Mouse (Mus musculus): Measurements from ENCODE around the gene A530016L24Rik.

The A530016L24Rik gene

DNA sequence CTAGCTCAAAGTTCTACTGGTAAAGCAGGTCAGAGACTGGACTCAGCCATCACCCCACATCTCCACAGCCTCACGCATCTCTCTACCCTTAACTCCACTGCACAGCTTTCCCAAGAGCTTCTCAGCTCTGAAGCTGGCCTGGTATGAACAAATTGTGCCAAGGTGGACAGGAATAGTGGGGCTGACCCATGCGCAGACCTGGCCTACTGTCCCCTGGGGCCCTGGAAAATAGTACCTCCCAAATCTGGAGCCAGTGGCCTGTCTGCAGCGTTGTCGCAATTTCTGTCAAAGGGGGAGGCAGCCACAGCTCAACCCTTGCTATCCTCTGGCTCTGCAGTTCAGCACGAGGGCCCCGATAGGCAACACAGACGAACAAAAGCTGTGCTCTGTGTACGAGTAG is at the start of gene A530016L24Rik:
Gene A530016L24Rik (plus strand): TSS at position 315 of the 400 bp plus-strand sequence.
- DNase-seq (ENCODE audit: low read depth, low spot score) = no peak

DNA sequence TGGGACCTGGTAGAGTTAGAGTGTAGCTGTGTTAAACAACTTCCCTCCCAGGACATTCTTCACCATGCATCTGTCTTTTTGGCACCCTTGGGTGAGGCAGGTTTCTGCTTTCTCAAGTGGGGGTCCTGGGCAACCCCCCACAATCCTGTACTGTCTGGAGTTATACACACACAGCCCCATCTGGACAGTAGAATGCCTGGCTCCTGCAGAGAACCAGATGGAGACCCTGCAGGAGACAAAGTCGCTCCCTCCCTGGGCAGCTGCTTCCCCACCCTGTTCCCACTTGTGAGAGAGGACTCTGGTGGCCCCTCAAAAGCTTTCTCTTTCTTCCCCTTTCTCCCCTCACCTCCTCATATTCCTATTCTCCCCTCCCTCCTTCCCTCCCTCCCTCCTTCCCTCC is 49.3 kb upstream of the A530016L24Rik start:
- no peak for DNase-seq (ENCODE audit: low read depth, low spot score)

DNA sequence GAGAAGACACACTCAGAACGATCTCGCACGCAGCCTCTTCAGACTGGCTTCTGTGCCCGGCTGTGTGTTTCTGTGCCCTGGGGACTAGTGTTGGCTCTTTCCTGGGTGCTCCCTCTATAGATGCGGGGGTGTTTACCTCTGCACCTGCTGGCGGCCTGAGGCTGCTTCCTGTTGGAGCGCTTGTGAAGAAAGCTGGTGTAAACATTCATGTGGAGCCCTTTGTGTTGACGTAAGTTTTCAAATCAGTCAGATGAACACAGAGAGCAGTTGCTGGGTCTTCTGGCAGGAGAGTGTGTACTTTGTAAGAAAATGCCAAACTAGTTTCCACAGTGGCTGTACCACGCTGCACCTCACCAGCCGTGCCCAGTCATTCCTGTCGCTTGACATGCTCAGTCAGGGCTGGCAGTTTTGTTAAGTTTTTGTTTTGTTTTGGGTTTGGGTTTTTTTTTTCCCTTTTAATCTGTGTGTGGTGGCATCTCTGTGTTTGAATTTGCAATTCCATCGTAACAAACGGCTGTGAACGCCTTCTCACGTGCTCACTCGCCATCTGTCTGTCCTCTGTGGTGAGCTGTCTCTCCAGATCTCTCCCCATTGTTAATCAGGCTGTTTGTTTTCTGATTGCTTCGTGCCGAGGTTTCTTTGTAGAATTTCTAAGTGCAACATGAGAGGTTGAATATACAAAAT is 40.0 kb upstream of the A530016L24Rik start:
- DNase-seq (ENCODE audit: low read depth, low spot score) = no peak

DNA sequence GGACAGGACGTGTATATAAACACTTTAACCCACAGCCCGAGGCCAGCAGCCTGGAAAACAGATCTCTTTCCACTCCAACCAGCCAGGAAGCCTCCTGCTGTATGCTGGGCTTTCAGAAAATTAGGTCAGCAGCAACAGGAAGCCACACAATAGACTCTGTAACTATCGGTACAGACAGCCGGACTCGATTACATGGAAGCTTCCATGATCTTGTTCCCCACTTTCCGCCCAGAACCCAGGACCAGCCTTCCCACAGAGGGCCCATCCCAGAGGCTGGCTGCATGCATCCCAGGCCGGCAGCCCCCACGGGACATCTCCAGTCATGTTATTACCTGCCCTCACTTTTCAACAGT is 39.4 kb upstream of the A530016L24Rik start:
- no peak for DNase-seq (ENCODE audit: low read depth, low spot score)

DNA sequence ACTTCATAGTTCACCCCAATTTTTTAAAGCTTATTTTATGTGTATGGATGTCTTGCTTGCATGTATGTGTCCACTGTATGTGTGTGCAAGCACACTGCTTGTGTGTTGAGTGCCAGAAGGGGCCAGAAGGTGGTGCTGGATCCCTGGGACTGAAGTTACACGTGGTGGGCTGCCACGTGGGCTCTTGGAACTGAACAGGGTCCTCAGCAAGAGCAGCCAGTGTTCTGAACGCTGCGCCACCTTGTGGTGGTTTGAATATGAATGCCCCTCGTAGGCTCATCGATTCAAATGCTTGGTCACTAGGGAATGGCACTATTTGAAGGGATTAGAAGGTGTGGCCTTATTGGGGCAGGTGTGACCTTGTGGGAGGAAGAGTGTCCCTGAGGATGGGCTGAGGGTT is 38.4 kb upstream of the A530016L24Rik start:
- DNase-seq (ENCODE audit: low read depth, low spot score) = peak; percentile 50

DNA sequence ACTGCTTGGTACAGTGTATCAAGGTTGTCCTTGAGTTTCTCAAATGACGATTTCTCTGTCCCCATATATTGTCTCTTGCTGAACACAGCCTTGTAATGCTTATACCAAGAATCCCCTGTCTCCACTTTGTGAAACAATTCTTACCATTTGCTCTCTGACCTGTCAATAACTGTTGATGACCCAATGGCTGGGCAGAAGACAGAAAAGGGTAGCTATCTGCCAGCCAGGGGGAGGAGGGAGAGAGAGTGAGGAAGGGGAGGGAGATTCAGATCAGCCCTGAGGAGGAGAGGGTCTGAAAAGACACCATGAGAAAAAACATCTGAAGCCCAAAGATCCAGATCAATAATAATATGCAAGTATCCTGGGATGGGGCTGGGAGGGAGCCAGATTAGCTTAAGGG is 37.9 kb upstream of the A530016L24Rik start:
- no peak for DNase-seq (ENCODE audit: low read depth, low spot score)

DNA sequence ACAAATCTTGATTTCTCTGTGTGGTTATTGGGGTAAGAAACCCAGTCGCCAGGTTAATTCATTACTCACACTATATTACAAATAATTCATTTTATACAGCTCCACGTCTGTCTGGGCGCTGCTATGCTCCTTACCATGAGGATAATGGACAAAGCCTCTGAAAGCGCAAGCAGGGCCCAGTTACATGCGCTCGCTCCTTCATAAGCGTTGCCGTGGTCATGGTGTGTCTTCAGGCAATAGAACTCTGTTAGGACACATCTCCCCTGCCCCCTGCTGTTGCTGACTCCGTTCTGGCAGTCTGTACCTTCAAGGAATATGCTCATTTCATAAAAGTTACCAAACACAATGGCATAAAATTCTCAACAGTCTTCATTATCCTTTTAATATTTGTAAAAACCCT is 37.4 kb upstream of the A530016L24Rik start:
- no peak for DNase-seq (ENCODE audit: low read depth, low spot score)

DNA sequence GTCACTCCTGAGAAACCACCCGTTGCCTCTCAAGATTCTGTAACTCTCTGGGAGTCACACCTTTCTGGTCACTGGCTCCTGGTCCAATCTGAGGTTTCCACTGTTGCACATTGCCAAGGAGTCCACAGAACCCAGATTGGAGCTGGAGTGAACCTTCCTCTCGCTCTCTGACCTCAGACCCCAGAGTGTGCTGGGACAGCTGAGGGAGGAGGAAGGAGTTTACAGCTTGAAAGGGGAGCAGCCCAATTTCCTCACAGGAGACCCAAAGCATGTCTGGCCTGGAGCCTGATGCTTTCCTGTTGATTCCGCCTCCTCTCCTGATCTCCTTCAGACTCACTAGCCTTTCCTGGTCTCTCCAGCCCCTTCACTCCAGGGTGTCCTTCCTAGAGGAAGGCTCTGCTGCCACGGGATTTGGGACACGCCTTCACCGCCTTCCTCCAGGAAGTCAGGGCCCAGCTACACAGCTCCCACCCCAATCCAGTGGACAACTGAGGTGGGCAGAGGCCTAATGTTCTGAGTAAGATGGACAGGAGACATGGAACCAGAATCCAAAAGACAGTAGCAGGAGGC is 33.0 kb upstream of the A530016L24Rik start:
- no peak for DNase-seq (ENCODE audit: low read depth, low spot score)

DNA sequence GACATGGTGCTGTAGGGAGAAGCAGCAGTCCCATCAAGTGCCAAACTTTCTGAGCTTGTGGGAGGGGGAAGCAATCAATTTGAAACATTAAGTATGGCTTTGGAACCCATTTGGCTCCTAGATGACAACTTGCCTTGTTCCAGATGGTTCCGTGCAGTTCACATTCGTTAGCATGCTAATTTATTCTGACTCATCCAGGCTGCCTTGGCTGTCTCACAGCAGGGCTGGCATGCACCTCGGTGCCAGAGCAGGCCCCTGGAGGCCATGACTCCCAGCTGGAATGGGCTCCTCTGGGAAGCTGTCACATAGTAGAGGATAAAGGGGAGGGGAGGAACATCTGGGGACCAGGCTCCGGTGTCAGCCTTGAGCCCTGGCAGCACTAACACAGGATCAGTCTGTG is 31.4 kb upstream of the A530016L24Rik start:
- DNase-seq (ENCODE audit: low read depth, low spot score) = no peak

DNA sequence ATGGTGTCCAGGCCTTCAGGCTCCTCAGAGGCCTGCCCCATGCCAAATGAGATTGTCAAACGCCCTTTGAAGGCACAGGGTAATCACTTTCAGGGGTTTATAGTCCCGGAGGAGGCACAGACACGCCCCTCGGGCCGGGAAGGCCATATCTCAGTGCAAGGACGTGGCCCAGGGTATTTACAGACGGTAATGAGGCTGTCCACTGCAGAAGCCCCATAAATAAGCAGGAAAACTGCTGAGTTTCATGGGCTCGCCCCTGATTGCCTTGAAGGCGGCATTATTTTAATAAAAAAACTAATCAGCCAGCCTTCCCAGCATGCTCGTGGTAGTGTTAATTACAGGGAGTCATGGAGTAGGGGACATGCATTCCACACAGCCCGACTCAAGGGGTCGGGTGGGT is 26.8 kb upstream of the A530016L24Rik start:
- DNase-seq (ENCODE audit: low read depth, low spot score) = no peak

DNA sequence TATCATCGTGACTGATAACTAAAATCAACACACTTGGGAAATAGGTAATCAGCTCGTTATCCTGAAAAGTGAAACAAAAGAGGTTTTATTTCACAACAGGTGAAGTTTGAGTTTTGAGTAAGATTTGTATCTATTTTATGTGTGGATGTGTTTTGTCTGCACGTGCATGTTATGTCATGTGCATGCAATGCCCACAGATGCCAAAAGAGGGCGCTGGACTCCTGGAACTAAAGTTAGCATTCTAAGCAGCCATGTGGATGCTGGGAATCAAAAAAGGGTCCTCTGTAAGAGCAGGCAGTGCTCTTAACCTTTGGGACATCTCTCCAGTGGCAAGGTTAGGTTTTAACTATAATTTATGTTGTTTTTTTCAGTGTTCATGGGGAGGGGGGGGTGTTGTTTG is 26.0 kb upstream of the A530016L24Rik start:
- no peak for DNase-seq (ENCODE audit: low read depth, low spot score)

DNA sequence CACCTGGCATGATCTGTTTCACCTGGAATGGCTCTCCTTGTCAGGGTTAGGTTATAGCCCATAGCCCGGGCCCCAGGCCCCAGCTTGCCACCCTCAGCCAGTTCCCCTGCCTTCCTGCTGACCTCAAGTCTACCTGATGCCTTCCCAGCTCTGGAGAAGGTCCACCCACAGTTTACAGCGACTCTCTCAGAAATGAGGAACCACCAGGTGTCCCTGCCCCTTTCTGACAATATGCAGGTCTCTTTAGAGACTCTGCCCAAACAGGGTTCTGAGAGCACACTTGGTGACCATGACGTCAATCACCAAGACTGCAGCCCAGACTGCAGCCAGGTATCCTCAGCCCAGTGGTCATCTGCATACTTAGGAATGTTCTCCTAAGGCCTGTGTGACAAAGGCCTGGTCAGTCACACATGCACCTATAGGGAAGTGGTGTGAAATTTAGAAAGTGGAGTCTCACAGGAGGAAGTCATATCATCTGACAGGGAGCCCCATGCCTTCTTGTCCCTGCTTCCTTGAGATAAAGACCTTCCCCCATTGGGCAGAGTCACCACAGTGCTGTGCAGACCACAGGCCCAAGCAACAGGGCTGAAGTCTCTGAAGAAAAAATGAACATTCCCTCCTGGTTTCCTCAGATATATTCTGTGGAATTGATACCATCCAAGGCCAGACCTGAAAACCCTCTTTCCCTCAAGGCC is 25.4 kb upstream of the A530016L24Rik start:
- DNase-seq (ENCODE audit: low read depth, low spot score) = no peak

DNA sequence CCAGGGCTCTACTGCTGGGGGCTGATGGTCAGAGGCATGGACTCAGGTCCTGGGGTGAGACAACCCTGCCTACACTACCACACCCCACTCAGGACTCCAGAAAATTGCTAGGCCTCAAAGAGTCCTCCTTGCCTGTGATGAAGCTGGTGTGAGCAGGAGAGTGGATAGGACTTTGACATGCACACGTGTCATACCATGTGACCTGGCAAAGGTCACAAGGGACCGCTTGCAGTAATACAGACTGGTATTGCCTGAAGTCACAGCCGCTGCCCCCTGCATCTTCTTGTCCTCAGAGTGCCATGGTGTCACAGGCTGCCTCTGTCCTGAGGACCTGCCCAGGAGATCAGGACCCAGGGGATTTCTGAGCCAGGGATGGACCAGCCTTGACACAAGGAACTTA is 24.7 kb upstream of the A530016L24Rik start:
- DNase-seq (ENCODE audit: low read depth, low spot score) = no peak

DNA sequence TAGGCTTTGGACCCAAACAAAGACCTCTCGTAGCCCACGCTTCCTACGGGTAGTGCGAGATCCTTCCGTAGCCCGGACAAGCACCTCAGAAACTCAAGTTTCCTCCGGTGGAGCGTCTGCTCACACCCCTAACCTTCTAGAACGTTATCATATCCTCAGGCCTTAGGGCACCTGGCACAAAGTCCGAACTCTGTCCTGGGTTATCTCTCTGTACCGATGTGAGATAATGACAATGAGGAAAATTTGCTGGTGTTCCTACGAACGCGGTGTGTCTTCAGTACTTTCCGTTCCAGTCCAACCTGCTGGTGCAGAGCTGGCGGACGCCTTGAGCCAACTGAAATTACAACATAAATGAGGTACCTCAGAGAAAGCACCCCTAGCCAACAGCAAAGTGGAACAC is 23.3 kb upstream of the A530016L24Rik start:
- DNase-seq (ENCODE audit: low read depth, low spot score) = no peak

DNA sequence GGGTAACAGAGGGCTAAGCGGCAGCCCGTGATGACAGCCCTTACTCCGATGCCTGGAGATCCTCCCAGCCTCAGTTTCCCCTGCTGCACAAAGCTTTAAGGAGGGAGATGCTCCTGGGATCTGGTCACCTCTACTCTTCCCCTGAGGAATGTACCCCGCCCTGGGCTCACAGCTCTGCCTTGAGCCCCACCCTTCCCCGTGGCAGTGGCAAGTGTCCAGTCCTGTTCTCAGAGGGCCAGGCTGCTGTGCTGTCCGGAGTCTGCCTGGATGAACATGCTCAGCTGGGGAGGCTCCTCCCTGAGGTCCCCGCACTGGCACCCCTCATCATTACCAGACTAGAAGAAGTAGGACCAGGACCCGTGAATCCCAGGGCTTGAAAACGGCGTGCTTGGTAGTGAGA is 21.9 kb upstream of the A530016L24Rik start:
- DNase-seq (ENCODE audit: low read depth, low spot score) = no peak

DNA sequence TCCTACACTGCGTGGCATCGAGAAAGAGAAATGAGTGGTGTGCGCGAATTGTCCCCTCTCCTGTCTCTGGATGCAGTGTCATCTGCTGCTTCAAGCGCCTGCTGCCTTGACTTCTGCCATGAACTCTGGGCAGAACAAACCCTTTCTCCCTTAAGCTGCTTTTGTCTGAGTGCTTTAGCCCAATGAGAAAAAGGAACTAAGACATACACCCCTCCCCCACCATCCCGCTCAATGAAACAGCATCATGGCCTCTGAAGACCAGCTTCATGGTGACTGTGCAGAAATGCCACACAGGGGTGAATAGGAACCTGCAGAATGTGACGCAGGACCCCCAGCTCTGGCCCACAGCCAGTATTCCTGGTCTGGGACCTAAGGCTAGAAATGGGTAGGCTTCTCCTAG is 19.9 kb upstream of the A530016L24Rik start:
- no peak for DNase-seq (ENCODE audit: low read depth, low spot score)

DNA sequence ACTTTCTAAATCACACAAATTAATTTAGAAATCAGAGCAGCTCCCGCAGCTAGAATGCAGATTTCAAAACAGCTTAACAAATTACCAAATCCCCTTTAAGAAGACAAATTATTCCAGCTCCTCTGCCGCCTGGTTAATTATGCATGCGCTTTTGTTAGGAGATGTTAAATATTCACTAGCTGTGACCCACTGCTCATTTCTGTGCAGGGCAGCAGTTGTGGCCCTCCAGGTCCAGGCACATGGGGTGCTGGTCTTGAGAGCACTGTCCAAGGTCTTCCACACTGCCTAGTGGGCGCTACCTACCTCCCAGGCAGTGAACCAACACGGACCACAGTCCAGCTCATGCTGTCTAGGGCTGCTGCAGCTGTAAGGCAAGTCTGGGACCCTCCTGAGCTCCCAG is 19.0 kb upstream of the A530016L24Rik start:
- no peak for DNase-seq (ENCODE audit: low read depth, low spot score)

DNA sequence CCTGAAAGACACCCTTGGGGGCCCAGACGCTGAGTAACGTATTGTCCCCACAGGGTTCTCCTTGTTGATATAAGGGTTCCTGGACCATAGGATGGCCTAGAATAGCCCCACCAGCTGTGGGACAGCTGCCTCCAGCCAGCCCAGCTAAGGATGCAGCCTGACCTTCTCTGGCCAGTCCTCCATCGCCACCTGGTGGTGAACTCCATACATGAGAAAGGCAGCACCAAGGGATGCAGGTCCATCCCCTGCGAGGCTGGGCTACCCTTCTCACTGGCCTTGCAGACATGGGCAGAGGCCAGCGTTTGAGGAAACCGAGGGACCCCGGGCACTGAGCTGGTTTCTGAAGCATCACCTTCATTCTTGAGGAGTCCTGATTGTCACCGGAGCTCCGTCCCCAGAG is 15.5 kb upstream of the A530016L24Rik start:
- DNase-seq (ENCODE audit: low read depth, low spot score) = no peak

DNA sequence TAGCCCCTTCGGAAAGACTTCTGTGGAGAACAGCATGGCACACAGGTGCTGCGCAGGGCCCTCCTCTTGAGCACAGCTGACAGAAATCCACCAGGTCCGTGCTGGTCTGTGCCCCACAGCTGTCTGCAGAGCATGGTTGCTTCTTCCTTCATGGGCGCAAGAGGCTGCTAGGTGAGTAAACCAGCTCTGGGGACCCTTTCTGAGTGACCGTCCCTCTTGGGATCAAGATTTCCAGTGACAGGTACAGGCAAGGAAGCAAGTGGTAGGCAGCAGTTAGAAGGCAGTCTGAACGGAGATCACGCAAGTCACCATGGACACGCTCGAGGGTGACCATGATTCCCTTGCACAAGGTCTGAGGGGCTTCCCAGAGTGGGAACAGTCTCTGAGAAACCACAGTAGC is 287 bp downstream of the A530016L24Rik start:
- DNase-seq (ENCODE audit: low read depth, low spot score) = no peak

DNA sequence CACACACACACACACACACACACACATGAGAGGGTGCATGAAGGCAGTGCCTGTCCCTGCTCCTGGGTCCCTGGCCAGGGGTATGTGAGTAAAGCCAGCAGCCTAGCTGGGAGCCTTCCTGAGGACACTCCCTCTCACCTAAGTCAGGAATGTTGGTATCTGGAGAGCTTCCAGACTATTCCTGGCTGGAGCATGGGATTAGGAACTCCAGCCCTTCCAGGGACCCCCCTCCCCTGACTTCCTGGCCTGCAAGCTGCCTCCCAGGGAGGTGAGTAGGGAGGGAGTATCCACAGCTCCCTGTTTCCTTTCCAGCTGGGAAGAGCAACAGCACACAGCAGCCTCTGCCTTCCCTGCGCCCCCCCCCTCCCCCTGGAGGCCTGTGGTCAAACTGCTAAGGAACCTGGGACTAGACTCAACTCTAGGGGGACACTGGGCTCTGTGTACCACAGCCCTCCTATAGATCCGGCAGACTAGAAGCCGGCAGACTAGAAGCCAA is 1.2 kb downstream of the A530016L24Rik start:
- DNase-seq (ENCODE audit: low read depth, low spot score) = no peak

DNA sequence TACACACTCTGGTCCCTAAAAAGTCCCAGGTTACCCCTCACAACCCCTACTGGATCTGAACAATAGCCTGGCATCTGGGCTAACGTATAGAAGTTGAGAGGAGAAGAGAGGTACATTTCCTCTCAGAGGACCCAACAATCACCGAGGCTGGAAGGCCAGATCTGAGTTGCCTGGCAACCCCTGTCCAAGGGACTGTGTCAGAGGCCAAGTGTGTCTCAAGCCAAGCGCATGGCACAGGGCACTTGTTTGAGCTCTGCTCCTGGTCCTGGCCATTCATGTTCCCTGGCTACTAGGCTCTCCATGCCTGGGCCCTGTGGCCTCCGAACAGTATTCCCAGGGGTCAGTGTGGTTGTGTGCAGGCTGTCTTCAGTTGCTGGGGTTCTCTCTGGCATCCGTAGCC is 6.9 kb downstream of the A530016L24Rik start:
- DNase-seq (ENCODE audit: low read depth, low spot score) = no peak

DNA sequence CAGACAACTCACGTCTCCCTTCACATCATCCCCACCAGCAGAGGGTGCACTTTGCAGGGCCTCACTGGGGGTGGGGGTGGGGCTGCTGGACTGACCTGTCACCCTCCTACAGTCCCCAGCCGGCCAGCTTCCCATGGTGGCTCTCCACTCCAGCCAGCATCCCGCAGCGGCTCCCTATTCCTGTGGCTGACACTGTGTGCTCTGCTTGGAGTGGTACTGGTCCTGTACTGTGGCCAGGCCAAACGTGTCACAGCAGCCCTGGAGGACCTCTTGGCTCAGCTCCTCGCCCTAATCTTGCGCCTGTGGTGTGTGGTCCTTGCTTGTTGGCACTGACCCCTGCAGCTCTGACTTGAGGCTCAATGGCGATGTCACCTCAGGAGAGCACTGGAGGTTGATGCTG is 8.5 kb downstream of the A530016L24Rik start:
- no peak for DNase-seq (ENCODE audit: low read depth, low spot score)

DNA sequence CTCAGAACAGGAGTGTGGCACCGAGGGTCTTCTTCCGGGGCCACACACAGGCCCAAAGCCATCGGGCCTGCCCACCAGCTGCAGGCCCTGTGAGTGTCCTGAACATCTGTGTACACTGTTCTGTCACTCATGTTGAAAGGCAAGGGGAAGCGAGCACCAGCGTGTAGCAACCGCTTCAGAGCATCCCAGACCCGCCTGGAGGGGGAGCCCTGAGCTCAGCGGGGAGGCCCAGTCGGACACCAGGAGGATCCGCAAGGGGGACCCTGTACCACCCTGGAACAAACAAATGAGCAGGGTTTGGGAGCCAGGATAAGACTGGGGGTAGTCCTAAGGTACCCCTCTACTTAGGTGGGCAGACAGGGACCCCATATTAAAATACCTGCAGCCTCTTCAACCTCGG is 9.4 kb downstream of the A530016L24Rik start:
- DNase-seq (ENCODE audit: low read depth, low spot score) = no peak
